Mouse (Mus musculus): Measurements from ENCODE around the gene Pik3ip1. TPM values are rescaled to one million over a fixed set of nuclear protein-coding genes. Genes with fewer than 3 reads are reported as not detected.

Pik3ip1 gene
- polyA plus RNA-seq, 1 experiment, result 41.3 TPM

- TF ChIP-seq CTCF (IDR thresholded peaks at IDR 0.05; ENCODE audit: extremely low read depth, insufficient read depth, low read length) (no peak), POLR2A (IDR thresholded peaks at IDR 0.05; ENCODE audit: extremely low read depth, insufficient read depth, low read length) (peak; percentile 86)
- H3K27ac ChIP-seq (ENCODE audit: insufficient read depth, low read length), result peak overlapping the region; percentile 38
- H3K4me1 ChIP-seq (ENCODE audit: control insufficient read depth, insufficient read depth, low read length), result peaks cover 4% of the 10 kb centered on the region
- peak overlapping the region; percentile 63 for H3K4me3 ChIP-seq (ENCODE audit: insufficient read depth, low read length)
These were observed 40.9 kb downstream of the Pik3ip1 start for GRCm38 (mm10) chr11:3370928-3371598.

DNA sequence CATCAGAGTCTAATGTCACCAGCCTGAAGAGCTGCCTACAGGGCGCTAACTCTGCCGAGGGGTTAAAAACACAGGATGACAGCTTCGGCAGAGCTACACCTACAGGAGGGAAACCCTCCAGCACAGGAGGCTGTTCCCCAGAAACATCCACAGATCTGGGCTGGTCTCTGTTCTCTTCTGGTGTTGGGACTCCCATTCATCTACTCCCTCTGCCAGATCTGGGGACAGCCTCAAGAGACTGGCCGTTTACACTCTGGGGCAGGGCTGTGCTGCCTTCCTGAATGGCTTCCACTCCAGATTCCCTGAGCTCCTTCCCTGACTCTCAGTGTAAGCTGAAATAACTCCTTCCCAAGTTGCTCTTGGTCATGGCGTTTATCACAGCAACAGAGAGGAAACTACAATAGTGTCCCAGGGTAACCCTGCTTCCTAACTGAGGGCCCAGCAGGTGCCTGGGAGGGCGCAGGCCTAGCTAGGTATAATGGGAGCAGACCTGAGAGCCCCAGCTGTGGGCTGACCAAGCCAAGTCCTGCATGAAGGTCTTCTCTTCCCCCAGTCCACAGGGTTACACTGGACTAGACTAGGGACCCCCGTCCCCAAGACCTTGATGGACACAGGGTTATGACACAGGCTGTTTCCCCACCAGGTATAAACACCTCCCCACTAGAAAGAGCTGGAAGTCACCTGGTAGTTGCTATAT is 41.5 kb downstream of the Pik3ip1 start:
- H3K27ac ChIP-seq (ENCODE audit: insufficient read depth, low read length), result peak overlapping the region; percentile 37; the same call in 1 of the 2 replicates
- TF ChIP-seq POLR2A (IDR thresholded peaks at IDR 0.05; ENCODE audit: extremely low read depth, insufficient read depth, low read length), result no peak
- no peak for TF ChIP-seq CTCF (IDR thresholded peaks at IDR 0.05; ENCODE audit: extremely low read depth, insufficient read depth, low read length)
- H3K4me1 ChIP-seq (ENCODE audit: control insufficient read depth, insufficient read depth, low read length), result peaks cover 1% of the 10 kb centered on the region; the same call in 1 of the 2 replicates
- peak overlapping the region; percentile 63 for H3K4me3 ChIP-seq (ENCODE audit: insufficient read depth, low read length)

GRCm38 (mm10) chr11:3373591-3374292 is 43.5 kb downstream of the Pik3ip1 start:
- TF ChIP-seq POLR2A (IDR thresholded peaks at IDR 0.05; ENCODE audit: extremely low read depth, insufficient read depth, low read length), result no peak
- no peak for TF ChIP-seq CTCF (IDR thresholded peaks at IDR 0.05; ENCODE audit: extremely low read depth, insufficient read depth, low read length)
- Histone ChIP-seq H3K4me3 (ENCODE audit: insufficient read depth, low read length) (no peak overlapping the region), H3K4me1 (ENCODE audit: control insufficient read depth, insufficient read depth, low read length) (peaks cover 1% of the 10 kb centered on the region; the same call in 1 of the 2 replicates)

DNA sequence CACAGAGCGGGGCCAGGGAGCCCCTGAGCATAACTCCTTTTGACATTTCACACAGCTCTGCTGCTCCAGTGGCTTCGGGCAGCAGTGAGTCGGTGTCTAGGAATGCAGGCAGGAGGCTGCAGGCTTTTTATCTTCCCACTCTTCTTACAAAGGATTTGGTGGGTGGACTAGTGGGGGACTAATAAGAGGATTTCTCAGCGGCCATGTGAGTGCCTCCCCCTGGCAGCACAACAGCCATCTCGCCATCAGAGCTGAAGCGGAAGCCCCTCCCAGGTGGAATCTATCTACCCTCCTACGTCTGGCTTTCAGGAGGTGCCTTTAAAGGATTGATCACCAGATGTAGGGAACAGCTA is 44.1 kb downstream of the Pik3ip1 start:
- TF ChIP-seq CTCF (IDR thresholded peaks at IDR 0.05; ENCODE audit: extremely low read depth, insufficient read depth, low read length) (no peak), POLR2A (IDR thresholded peaks at IDR 0.05; ENCODE audit: extremely low read depth, insufficient read depth, low read length) (no peak)
- Histone ChIP-seq H3K4me3 (ENCODE audit: insufficient read depth, low read length) (no peak overlapping the region), H3K27ac (ENCODE audit: insufficient read depth, low read length) (no peak overlapping the region), H3K4me1 (ENCODE audit: control insufficient read depth, insufficient read depth, low read length) (peaks cover 1% of the 10 kb centered on the region; the same call in 1 of the 2 replicates)

More at GRCm38 (mm10) chr11:3373591-3374292, 43.5 kb downstream of the Pik3ip1 start:
- no peak overlapping the region for H3K27ac ChIP-seq (ENCODE audit: insufficient read depth, low read length)

DNA sequence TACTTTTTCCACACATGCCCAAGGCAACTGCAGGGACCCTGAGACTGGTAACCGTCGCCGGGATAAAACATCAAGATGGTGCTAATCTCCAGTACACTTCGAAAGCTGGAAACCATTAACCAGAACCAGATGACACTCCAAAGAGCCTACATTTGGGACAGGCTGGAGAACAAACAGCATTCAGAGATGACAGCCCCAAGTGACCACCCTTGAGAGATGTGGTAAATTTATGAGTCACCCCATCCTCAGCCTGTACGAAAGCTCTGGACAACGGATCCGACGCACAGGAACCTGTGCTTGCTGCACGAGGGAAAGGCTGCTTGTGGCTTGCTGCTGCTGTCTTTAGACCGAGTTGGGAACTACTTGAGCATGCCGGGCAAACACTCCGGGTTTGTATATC is 44.5 kb downstream of the Pik3ip1 start:
- TF ChIP-seq CTCF (IDR thresholded peaks at IDR 0.05; ENCODE audit: extremely low read depth, insufficient read depth, low read length) (no peak), POLR2A (IDR thresholded peaks at IDR 0.05; ENCODE audit: extremely low read depth, insufficient read depth, low read length) (no peak)
- no peak overlapping the region for H3K27ac ChIP-seq (ENCODE audit: insufficient read depth, low read length)
- H3K4me3 ChIP-seq (ENCODE audit: insufficient read depth, low read length), result no peak overlapping the region
- H3K4me1 ChIP-seq (ENCODE audit: control insufficient read depth, insufficient read depth, low read length), result no peaks in the 10 kb centered on the region; the same call in 1 of the 2 replicates

DNA sequence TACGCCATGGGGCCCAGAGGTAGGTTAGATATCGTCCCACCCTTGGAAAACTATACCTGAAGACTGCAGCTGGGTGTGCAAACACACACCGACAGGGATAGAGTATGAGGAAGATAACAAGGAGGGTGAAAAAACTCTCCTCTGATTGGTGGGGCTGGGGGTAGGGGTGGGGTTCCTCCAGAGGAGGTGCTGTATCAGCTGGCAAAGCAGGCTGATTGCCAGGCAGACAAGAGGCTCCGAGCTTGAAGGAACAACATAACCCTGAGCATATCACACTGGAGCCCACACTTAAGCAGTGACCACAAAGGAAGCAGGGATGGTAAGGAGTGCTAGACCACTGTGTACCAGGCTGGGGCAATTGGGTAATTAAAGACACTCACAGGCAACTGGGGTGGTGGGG is 49.2 kb downstream of the Pik3ip1 start:
- H3K4me1 ChIP-seq (ENCODE audit: control insufficient read depth, insufficient read depth, low read length), result no peaks in the 10 kb centered on the region
- H3K27ac ChIP-seq (ENCODE audit: insufficient read depth, low read length), result no peak overlapping the region
- no peak overlapping the region for H3K4me3 ChIP-seq (ENCODE audit: insufficient read depth, low read length)
- TF ChIP-seq CTCF (IDR thresholded peaks at IDR 0.05; ENCODE audit: extremely low read depth, insufficient read depth, low read length), result no peak
- no peak for TF ChIP-seq POLR2A (IDR thresholded peaks at IDR 0.05; ENCODE audit: extremely low read depth, insufficient read depth, low read length)

DNA sequence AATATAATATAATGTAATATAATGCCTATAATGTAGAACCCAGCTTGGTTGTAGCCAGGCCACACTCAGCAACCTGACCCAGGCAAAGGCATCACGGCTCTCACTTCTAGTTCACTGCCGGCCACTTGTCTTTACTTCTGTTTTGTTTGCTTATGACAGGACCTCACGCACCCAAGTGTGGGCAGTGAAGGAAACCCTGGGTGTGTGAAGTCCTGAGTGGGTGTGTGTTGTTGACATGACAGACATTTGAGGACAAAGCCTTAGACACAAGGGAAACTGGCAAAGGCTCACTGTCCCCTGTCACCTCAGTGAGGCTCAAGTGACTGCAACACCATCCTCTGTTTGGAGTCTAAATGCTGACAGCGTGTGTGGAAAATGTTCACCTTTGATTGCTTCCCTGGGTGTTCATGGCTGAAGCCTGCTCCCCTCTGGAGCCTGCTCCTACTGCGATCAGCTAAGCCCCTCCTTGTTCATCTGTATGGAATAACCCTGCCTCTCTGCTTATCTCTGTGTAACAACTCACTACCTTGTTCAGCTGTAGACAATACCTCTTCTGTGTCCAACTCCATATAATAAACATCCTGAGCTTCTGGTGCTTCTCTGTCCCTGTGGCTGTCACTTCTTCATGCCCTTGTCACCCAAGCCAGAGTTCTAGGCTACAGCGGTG is 51.1 kb downstream of the Pik3ip1 start:
- TF ChIP-seq CTCF (IDR thresholded peaks at IDR 0.05; ENCODE audit: extremely low read depth, insufficient read depth, low read length), result no peak
- TF ChIP-seq POLR2A (IDR thresholded peaks at IDR 0.05; ENCODE audit: extremely low read depth, insufficient read depth, low read length), result no peak
- Histone ChIP-seq H3K4me1 (ENCODE audit: control insufficient read depth, insufficient read depth, low read length) (no peaks in the 10 kb centered on the region), H3K27ac (ENCODE audit: insufficient read depth, low read length) (no peak overlapping the region), H3K4me3 (ENCODE audit: insufficient read depth, low read length) (no peak overlapping the region)

DNA sequence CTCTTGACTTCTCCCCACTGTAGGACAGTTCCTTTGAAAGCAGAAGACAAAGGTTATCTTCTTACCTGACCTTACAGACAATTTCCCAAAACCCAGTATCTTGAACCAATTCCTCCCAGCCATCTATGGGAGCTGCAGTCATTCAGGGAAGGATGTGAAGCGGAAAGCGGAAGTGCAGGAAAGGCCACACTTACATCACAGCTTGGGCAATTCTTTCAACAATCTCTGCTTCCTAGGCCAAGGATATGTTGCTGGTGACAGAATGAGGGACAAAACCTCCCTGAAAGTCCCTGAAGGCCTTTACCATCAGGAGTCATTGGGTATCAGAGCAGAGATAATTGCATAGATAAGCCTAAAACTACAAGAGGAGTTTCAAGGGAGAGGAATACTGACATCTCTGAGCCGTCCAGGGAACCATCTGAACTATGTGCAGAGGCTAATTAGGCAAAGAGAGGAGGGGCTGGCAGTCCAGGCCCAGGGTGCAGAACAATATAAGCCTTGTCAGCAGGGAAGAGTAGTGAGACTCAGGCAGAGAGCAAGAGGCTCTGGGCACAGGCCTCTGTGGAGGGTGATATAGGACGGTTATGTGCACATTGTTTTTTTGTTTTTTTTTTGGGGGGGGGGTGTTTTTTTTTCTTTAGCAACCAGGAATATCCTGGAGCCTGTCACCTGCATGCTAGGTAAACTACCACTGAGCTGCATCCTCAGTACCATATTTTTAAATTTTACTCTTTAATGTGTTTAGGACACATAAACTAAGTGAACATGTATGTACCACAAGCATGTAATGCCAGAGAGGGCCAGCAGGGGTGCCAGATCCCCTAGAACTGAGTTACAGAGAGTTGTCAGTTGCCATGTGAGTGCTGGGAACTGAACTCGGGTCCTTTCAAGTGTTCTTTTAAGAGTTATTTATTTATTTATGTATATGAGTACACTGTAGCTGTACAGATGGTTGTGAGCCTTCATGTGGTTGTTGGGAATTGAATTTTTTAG is 52.7 kb downstream of the Pik3ip1 start:
- no peak for TF ChIP-seq POLR2A (IDR thresholded peaks at IDR 0.05; ENCODE audit: extremely low read depth, insufficient read depth, low read length)
- no peak for TF ChIP-seq CTCF (IDR thresholded peaks at IDR 0.05; ENCODE audit: extremely low read depth, insufficient read depth, low read length)
- Histone ChIP-seq H3K4me3 (ENCODE audit: insufficient read depth, low read length) (no peak overlapping the region), H3K4me1 (ENCODE audit: control insufficient read depth, insufficient read depth, low read length) (no peaks in the 10 kb centered on the region), H3K27ac (ENCODE audit: insufficient read depth, low read length) (0 out of 2 replicates have a peak overlapping the region, but pooled peaks have one; percentile 48)

All from cortical plate, adult 2 months (tissue).